Mouse (Mus musculus) intestine, embryonic 14.5 days (tissue): ENCODE results near the gene Baat. TPM values are rescaled to one million over a fixed set of nuclear protein-coding genes. Genes with fewer than 3 reads are reported as not detected.

Source experiments
- ATAC-seq: fragments of 200-750 bp; cut with Nextera tagmentation; replicated peaks from 2 replicates; pipeline ENCODE4 v1.8.0; 2017; ENCODE audit warnings: low read depth, moderate number of reproducible peaks, moderate TSS enrichment, moderate library complexity; ENCODE audit not compliant: low FRiP score, low TSS enrichment
- DNase-seq: peaks from one replicate; pipeline ENCODE4 v3.0.0-alpha.2; 2018; ENCODE audit warnings: low spot score
- H3K27ac ChIP-seq: fragments of 300-500 bp; sonication (generic); 2 replicates; pipeline ENCODE4 v1.5.1; 2014; ENCODE audit warnings: low read depth, mild to moderate bottlenecking, control low read depth
- H3K27me3 ChIP-seq: fragments of 300-500 bp; sonication (generic); replicated peaks from 2 replicates; pipeline ENCODE4 v1.6.1; 2014; ENCODE audit warnings: low read length, control low read depth; ENCODE audit not compliant: control insufficient read depth, insufficient read depth
- H3K36me3 ChIP-seq: fragments of 300-500 bp; sonication (generic); 2 replicates; pipeline ENCODE4 v1.6.1; 2014; ENCODE audit warnings: low read length, control low read depth; ENCODE audit not compliant: control insufficient read depth, insufficient read depth
- H3K4me1 ChIP-seq: fragments of 300-500 bp; sonication (generic); replicated peaks from 2 replicates; pipeline ENCODE4 v1.6.1; 2014; ENCODE audit warnings: low read length, control low read depth, mixed read lengths; ENCODE audit not compliant: control insufficient read depth, insufficient read depth
- H3K4me2 ChIP-seq: fragments of 300-500 bp; sonication (generic); 2 replicates; pipeline ENCODE4 v1.6.1; 2014; ENCODE audit warnings: low read length
- H3K4me3 ChIP-seq: fragments of 300-500 bp; sonication (generic); 2 replicates; pipeline ENCODE4 v1.5.1; 2014; ENCODE audit warnings: low read depth, low read length, control low read depth, mixed read lengths
- H3K9ac ChIP-seq: fragments of 300-500 bp; sonication (generic); 2 replicates; pipeline ENCODE4 v1.6.1; 2014; ENCODE audit warnings: mild to moderate bottlenecking, low read length
- H3K9me3 ChIP-seq: fragments of 300-500 bp; sonication (generic); 2 replicates; pipeline ENCODE4 v1.6.1; 2016; ENCODE audit warnings: low read length, control low read depth; ENCODE audit not compliant: control insufficient read depth
- WGBS: fragments of 180-500 bp; shearing (Covaris S2); extraction: QIAGEN DNeasy Blood & Tissue Kit; methylation state at CpG from one replicate; pipeline ENCODE4 v1.1.7; 2014; 5-methylcytosine and 5-hydroxymethylcytosine counted together
- polyA plus RNA-seq: library from polyadenylated mRNA; unstranded; fragments of >200 nt; fragmentation: Nextera tagmentation; extraction: Ambion mirVana; gene quantifications from 2 replicates; pipeline ENCODE4 v1.2.1, GENCODE M21; 2014

Baat gene
- polyA plus RNA-seq, 1 experiment from 2014 or later, result not detected

DNA sequence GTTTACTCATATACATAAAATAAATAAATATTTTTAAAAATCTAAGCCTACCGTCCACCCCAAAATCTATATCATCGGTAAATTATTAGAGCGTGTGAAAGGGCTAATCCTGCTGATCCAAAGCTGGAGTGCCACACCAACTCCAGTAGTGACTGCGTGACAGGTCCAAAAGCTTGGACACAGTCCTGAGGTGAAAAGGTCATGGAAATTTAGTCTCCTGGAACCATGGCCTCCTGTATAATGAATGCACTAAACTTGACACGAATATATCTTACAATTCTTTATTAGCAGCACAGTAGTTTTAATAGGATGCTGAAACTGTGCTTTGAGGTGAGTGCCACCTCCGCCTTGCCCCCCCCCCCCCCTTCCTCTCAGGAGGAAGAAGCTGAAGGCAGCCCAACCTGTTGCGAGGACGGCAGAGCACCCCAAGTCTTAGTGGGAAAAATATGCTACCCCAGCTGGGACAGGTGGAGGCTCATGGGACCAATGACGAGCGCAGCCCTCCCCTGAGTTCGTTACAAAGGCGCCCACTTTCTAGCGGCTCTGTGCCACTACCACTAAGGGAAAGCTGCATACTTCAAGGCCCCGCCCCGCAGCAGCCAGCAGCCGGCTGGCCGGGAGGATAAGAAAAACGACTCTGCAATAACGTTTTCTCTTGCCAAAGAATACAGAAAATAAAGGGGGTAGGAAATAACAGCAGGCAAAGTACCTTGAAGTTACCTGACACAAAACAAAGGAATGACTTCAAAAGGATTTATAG is 28.1 kb downstream of the Baat start:
- ATAC-seq, result 0 out of 2 replicates have a peak, but pooled peaks have one; percentile 40
- H3K27ac ChIP-seq, result no peak overlapping the region
- H3K9me3 ChIP-seq, result no peaks in the 10 kb centered on the region
- peak; percentile 54 for DNase-seq
- H3K27me3 ChIP-seq, result no peaks in the 10 kb centered on the region
- no peaks in the 10 kb centered on the region; the same call in 1 of the 2 replicates for H3K4me1 ChIP-seq
- 18% methylated on average over 19 of the region's 19 CpGs for WGBS
- H3K4me3 ChIP-seq, result peak overlapping the region; percentile 17; the same call in 1 of the 2 replicates
- no peak overlapping the region for H3K9ac ChIP-seq
- peak overlapping the region; percentile 51 for H3K4me2 ChIP-seq
- no peaks in the 10 kb centered on the region for H3K36me3 ChIP-seq

- H3K4me1 ChIP-seq, result no peaks in the 10 kb centered on the region; the same call in 1 of the 2 replicates
- DNase-seq (no peak), ATAC-seq (no peak)
- H3K36me3 ChIP-seq, result no peaks in the 10 kb centered on the region
- H3K9ac ChIP-seq, result no peak overlapping the region
- no peak overlapping the region for H3K4me3 ChIP-seq
- H3K4me2 ChIP-seq, result no peak overlapping the region
- 0 out of 2 replicates have a peak, but pooled peaks cover 3% of the 10 kb centered on the region for H3K9me3 ChIP-seq
- no peak overlapping the region for H3K27ac ChIP-seq
- H3K27me3 ChIP-seq, result no peaks in the 10 kb centered on the region
Observed at GRCm38 (mm10) chr4:49474583-49474982, 31.8 kb downstream of the Baat start.

GRCm38 (mm10) chr4:49473435-49474100 is 32.8 kb downstream of the Baat start, which contains the start of gene Acnat1:
TSS of gene Acnat1 (minus strand) at chr4:49473912.
- no peak for ATAC-seq

DNA sequence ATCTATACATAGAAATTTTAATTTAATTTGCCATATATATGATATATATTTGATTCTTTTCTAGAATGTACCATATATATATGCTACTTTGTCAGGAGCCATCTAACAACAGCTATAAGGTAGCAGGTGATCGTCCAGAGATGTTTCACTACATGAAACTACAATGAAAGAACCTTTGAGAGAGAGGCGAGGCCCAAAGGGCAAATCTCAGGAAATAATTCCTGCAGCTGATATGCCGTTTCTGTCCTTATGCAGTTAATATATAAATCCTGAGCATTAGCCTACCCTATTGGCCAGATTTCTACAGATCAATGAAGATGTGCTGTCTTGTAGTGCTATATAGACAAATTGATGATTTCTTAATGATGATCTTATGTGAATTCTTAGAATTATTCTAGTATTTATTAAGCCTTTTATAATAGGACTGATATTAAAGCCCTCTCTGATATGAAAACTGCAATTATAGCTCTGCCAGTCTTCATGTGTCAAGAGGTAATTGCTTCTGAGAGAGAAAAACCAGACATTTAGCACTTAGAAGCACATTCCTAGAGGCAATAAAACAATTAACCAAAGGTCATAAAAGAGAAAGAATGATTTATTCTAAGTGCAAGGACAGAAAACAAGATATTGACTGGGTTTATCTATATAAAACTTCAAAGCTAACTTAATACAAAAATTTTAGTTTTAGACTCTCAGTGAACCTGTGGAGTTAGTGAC is 36.8 kb downstream of the Baat start:
- H3K36me3 ChIP-seq, result no peaks in the 10 kb centered on the region
- no peak overlapping the region for H3K4me3 ChIP-seq
- H3K9me3 ChIP-seq, result 0 out of 2 replicates have a peak, but pooled peaks cover 3% of the 10 kb centered on the region
- H3K4me2 ChIP-seq, result no peak overlapping the region
- no peaks in the 10 kb centered on the region for H3K4me1 ChIP-seq
- 67% methylated on average over 3 of the region's 3 CpGs for WGBS
- ATAC-seq (no peak), DNase-seq (no peak)
- no peak overlapping the region for H3K9ac ChIP-seq
- no peak overlapping the region for H3K27ac ChIP-seq
- H3K27me3 ChIP-seq, result no peaks in the 10 kb centered on the region

More at GRCm38 (mm10) chr4:49473435-49474100, 32.8 kb downstream of the Baat start, which contains the start of gene Acnat1:
- Histone ChIP-seq H3K9ac (no peak within 1 kb of the TSS), H3K27ac (no peak within 1 kb of the TSS), H3K4me2 (no peak within 1 kb of the TSS), H3K9me3 (0 out of 2 replicates have a peak, but pooled peaks cover 3% of the 10 kb centered on the region), H3K4me1 (no peaks in the 10 kb centered on the region; the same call in 1 of the 2 replicates), H3K36me3 (no peaks in the 10 kb centered on the region), H3K4me3 (no peak within 1 kb of the TSS), H3K27me3 (no peaks in the 10 kb centered on the region)
- no peak for DNase-seq
- WGBS, result 43% methylated on average over 3 of the region's 3 CpGs

- H3K27me3 ChIP-seq, result no peaks in the 10 kb centered on the region
- ATAC-seq (no peak), DNase-seq (no peak)
- H3K36me3 ChIP-seq, result no peaks in the 10 kb centered on the region
- 0 out of 2 replicates have a peak, but pooled peaks cover 3% of the 10 kb centered on the region for H3K9me3 ChIP-seq
- no peaks in the 10 kb centered on the region for H3K4me1 ChIP-seq
- no peak overlapping the region for H3K27ac ChIP-seq
- H3K4me2 ChIP-seq, result no peak overlapping the region
- no peak overlapping the region for H3K4me3 ChIP-seq
- H3K9ac ChIP-seq, result no peak overlapping the region
- WGBS, result 89% methylated on average over 6 of the region's 6 CpGs
Observed at GRCm38 (mm10) chr4:49467360-49467759, 39.0 kb downstream of the Baat start.

- Histone ChIP-seq H3K4me2 (no peak overlapping the region), H3K9me3 (no peaks in the 10 kb centered on the region), H3K4me1 (no peaks in the 10 kb centered on the region), H3K27me3 (no peaks in the 10 kb centered on the region), H3K4me3 (no peak overlapping the region), H3K27ac (no peak overlapping the region), H3K9ac (no peak overlapping the region), H3K36me3 (no peaks in the 10 kb centered on the region)
- WGBS, result 72% methylated on average over 2 of the region's 2 CpGs
- DNase-seq (no peak), ATAC-seq (no peak)
Observed at GRCm38 (mm10) chr4:49456171-49456570, 50.2 kb downstream of the Baat start.

DNA sequence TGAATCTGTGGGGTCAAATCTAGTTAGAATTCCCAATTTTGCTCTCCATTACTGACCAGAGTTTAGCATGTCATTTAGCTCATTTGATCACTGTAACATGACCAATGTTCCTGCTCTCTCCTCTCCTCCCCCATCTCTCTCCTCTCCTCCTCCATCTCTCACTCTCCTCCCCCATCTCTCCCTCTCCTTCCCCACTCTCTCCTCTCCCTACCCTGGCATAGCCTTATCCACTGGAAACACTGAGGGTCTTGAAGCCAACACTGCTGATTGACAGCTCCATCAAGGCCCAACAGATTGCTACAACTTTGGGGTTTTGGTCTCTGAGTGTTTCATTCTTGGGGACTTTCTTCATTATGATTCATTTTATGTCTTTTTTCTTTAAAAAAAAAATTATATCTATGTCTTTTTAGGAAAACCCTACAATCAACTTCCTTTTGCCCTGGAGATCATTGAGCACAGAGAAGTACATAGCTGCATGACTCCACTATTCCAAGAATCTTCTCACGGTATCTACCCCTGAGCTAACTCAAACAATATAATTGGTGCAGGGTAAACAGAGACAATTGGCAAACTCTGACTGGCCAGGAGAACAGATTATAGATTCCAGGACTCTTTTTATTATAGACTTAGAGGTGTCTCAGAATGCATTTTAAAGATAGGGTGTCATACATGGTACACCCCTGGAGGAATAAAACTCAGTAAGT is 54.4 kb downstream of the Baat start:
- ATAC-seq (no peak), DNase-seq (no peak)
- Histone ChIP-seq H3K4me2 (no peak overlapping the region), H3K9ac (no peak overlapping the region), H3K27me3 (no peaks in the 10 kb centered on the region), H3K4me3 (no peak overlapping the region), H3K4me1 (no peaks in the 10 kb centered on the region), H3K36me3 (no peaks in the 10 kb centered on the region), H3K27ac (no peak overlapping the region), H3K9me3 (no peaks in the 10 kb centered on the region)
- 46% methylated on average over 1 of the region's 1 CpGs for WGBS
